Mouse (Mus musculus) urinary bladder, postnatal 14 days (tissue): ENCODE measurements at regions not wholly inside any gene's neighbourhood (a gene's known extent, or its start where the extent isn't known, plus 50 kb on each side); places are given as distances from the start of the nearest gene placed in this dataset.

Experiments
- DNase-seq: peaks from one replicate; pipeline ENCODE4 v3.0.0; 2021; ENCODE audit warnings: low spot score

GRCm38 (mm10) chr11:17743821-17744220, 209.9 kb downstream of the Etaa1 start:
- no peak for DNase-seq

- no peak for DNase-seq
These were observed 203.3 kb downstream of the Etaa1 start for GRCm38 (mm10) chr11:17750345-17750744.

GRCm38 (mm10) chr11:17759224-17759623, 194.5 kb downstream of the Etaa1 start:
- DNase-seq = no peak

GRCm38 (mm10) chr11:17763411-17763810, 190.3 kb downstream of the Etaa1 start:
- no peak for DNase-seq

- DNase-seq = no peak
These were observed 189.5 kb downstream of the Etaa1 start for GRCm38 (mm10) chr11:17764146-17764545.

GRCm38 (mm10) chr11:17768345-17768759, 185.3 kb downstream of the Etaa1 start:
- DNase-seq = peak; percentile 51

GRCm38 (mm10) chr11:17768837-17769466, 184.7 kb downstream of the Etaa1 start:
- DNase-seq = no peak

- no peak for DNase-seq
These were observed 156.0 kb downstream of the Etaa1 start for GRCm38 (mm10) chr11:17797632-17798031.

- no peak for DNase-seq
These were observed 145.8 kb downstream of the Etaa1 start for GRCm38 (mm10) chr11:17807851-17808250.

GRCm38 (mm10) chr11:17811829-17812559, 141.7 kb downstream of the Etaa1 start:
- no peak for DNase-seq

- DNase-seq = no peak
These were observed 111.0 kb downstream of the Etaa1 start for GRCm38 (mm10) chr11:17842642-17843041.

GRCm38 (mm10) chr11:17852405-17852804, 101.3 kb downstream of the Etaa1 start:
- DNase-seq = peak; percentile 20

GRCm38 (mm10) chr11:17853246-17853804, 100.3 kb downstream of the Etaa1 start:
- no peak for DNase-seq

- DNase-seq = no peak
These were observed 99.8 kb downstream of the Etaa1 start for GRCm38 (mm10) chr11:17853832-17854231.

- DNase-seq = no peak
These were observed 94.1 kb downstream of the Etaa1 start for GRCm38 (mm10) chr11:17859364-17860131.

- no peak for DNase-seq
These were observed 88.8 kb downstream of the Etaa1 start for GRCm38 (mm10) chr11:17864833-17865397.

GRCm38 (mm10) chr11:17870690-17871089, 83.0 kb downstream of the Etaa1 start:
- no peak for DNase-seq

GRCm38 (mm10) chr11:17871920-17872319, 81.8 kb downstream of the Etaa1 start:
- no peak for DNase-seq

GRCm38 (mm10) chr11:17883276-17883675, 70.4 kb downstream of the Etaa1 start:
- no peak for DNase-seq
